Mouse (Mus musculus): Measurements from ENCODE around the gene Hhipl1. TPM values are rescaled to one million over a fixed set of nuclear protein-coding genes. Genes with fewer than 3 reads are reported as not detected.

The Hhipl1 gene
- 0.28 and 0.67 TPM in 2 replicates for polyA plus RNA-seq (2014; fragmentation: Nextera tagmentation; extraction: Ambion mirVana)

- H3K27me3 ChIP-seq (replicated peaks; ENCODE audit: control insufficient read depth, insufficient read depth, low read length), result peaks cover 7% of the 10 kb centered on the region; the same call in 1 of the 2 replicates
- H3K4me1 ChIP-seq (replicated peaks; ENCODE audit: control insufficient read depth, insufficient read depth, low read length), result 0 out of 2 replicates have a peak, but pooled peaks cover 4% of the 10 kb centered on the region
- peak within 1 kb of the TSS; percentile 69 for H3K4me2 ChIP-seq (ENCODE audit: low read length)
- no peaks in the 10 kb centered on the region for H3K9me3 ChIP-seq (ENCODE audit: control insufficient read depth, low read length)
- 2% methylated on average over 63 of the region's 67 CpGs for WGBS
- H3K27ac ChIP-seq (ENCODE audit: low read depth), result no peak within 1 kb of the TSS; the same call in 1 of the 2 replicates
- no peaks in the 10 kb centered on the region for H3K36me3 ChIP-seq (ENCODE audit: control insufficient read depth, insufficient read depth, low read length)
- peak within 1 kb of the TSS; percentile 51 for H3K4me3 ChIP-seq (ENCODE audit: low read depth, low read length)
- DNase-seq (ENCODE audit: low spot score) (peak; percentile 73), ATAC-seq (replicated peaks; ENCODE audit: low FRiP score, low TSS enrichment, low read depth) (peak; percentile 71)
- H3K9ac ChIP-seq (ENCODE audit: low read length), result peak within 1 kb of the TSS; percentile 52
Observed at GRCm38 (mm10) chr12:108305812-108306794, at the start of gene Hhipl1. Gene Hhipl1 (plus strand): TSS chr12:108306270.

DNA sequence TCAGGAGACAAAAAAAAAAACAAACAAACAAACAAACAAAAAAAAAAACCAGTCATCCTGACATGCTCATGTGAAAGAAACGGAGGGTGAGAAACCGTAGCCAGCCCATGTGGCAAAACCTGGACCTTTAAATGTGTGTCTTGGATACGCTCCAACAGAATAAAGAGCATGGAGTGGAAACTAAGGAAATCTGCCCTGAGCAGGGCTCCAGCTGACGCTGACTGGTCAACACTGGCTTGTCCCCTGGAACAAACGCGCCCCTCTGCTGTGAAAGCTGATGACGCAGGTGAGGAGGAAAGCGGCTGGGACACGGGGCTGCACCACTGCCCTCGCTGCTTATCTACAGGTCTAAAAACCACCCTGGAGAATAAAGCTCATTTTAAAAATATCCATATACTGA, 49.3 kb upstream of the Hhipl1 start:
- H3K9me3 ChIP-seq (ENCODE audit: control insufficient read depth, low read length), result no peaks in the 10 kb centered on the region
- no peak overlapping the region for H3K9ac ChIP-seq (ENCODE audit: low read length)
- H3K27me3 ChIP-seq (replicated peaks; ENCODE audit: control insufficient read depth, insufficient read depth, low read length), result no peaks in the 10 kb centered on the region
- H3K4me1 ChIP-seq (replicated peaks; ENCODE audit: control insufficient read depth, insufficient read depth, low read length), result peaks cover 28% of the 10 kb centered on the region
- WGBS, result 74% methylated on average over 10 of the region's 10 CpGs
- no peak overlapping the region for H3K4me2 ChIP-seq (ENCODE audit: low read length)
- ATAC-seq (replicated peaks; ENCODE audit: low FRiP score, low TSS enrichment, low read depth), result no peak
- no peak overlapping the region for H3K27ac ChIP-seq (ENCODE audit: low read depth)
- no peak overlapping the region for H3K4me3 ChIP-seq (ENCODE audit: low read depth, low read length)
- no peaks in the 10 kb centered on the region for H3K36me3 ChIP-seq (ENCODE audit: control insufficient read depth, insufficient read depth, low read length)
- no peak for DNase-seq (ENCODE audit: low spot score)

GRCm38 (mm10) chr12:108259322-108260049, 46.6 kb upstream of the Hhipl1 start:
- ATAC-seq (replicated peaks; ENCODE audit: low FRiP score, low TSS enrichment, low read depth), result no peak
- Histone ChIP-seq H3K4me3 (ENCODE audit: low read depth, low read length) (no peak overlapping the region), H3K4me2 (ENCODE audit: low read length) (no peak overlapping the region), H3K4me1 (replicated peaks; ENCODE audit: control insufficient read depth, insufficient read depth, low read length) (peaks cover 15% of the 10 kb centered on the region), H3K27ac (ENCODE audit: low read depth) (no peak overlapping the region), H3K27me3 (replicated peaks; ENCODE audit: control insufficient read depth, insufficient read depth, low read length) (no peaks in the 10 kb centered on the region), H3K9me3 (ENCODE audit: control insufficient read depth, low read length) (no peaks in the 10 kb centered on the region), H3K9ac (ENCODE audit: low read length) (no peak overlapping the region), H3K36me3 (ENCODE audit: control insufficient read depth, insufficient read depth, low read length) (no peaks in the 10 kb centered on the region)
- 89% methylated on average over 24 of the region's 24 CpGs for WGBS
- no peak for DNase-seq (ENCODE audit: low spot score)

DNA sequence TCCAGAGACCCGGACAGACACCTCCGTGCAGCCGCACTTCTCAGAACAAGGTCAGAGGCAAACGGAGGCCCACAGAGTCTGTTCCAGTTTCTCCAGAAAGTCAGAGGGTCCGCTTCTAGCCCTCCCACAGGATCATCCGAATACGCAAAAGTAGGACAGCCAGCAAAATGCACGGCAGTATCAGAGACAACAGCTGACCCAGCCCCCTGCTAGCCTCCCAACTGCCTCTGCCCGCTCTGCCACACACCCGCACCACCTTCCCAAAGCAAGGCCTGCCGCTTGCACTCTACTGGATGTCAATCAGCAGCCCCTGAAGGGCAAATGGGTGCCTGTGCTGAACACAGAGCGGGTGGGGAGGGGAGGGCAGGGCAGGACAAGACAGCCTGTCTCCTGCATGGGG, 45.1 kb upstream of the Hhipl1 start:
- no peak for ATAC-seq (replicated peaks; ENCODE audit: low FRiP score, low TSS enrichment, low read depth)

GRCm38 (mm10) chr12:108264918-108265317, 41.2 kb upstream of the Hhipl1 start:
- Histone ChIP-seq H3K9me3 (ENCODE audit: control insufficient read depth, low read length) (no peaks in the 10 kb centered on the region), H3K4me3 (ENCODE audit: low read depth, low read length) (no peak overlapping the region), H3K4me2 (ENCODE audit: low read length) (no peak overlapping the region), H3K36me3 (ENCODE audit: control insufficient read depth, insufficient read depth, low read length) (no peaks in the 10 kb centered on the region), H3K4me1 (replicated peaks; ENCODE audit: control insufficient read depth, insufficient read depth, low read length) (peaks cover 16% of the 10 kb centered on the region), H3K27me3 (replicated peaks; ENCODE audit: control insufficient read depth, insufficient read depth, low read length) (no peaks in the 10 kb centered on the region), H3K27ac (ENCODE audit: low read depth) (no peak overlapping the region), H3K9ac (ENCODE audit: low read length) (no peak overlapping the region)
- peak; percentile 10; the same call in 1 of the 2 replicates for ATAC-seq (replicated peaks; ENCODE audit: low FRiP score, low TSS enrichment, low read depth)
- 63% methylated on average over 7 of the region's 7 CpGs for WGBS
- no peak for DNase-seq (ENCODE audit: low spot score)

More for the DNA sequence above, 45.1 kb upstream of the Hhipl1 start:
- Histone ChIP-seq H3K4me2 (ENCODE audit: low read length) (no peak overlapping the region), H3K27me3 (replicated peaks; ENCODE audit: control insufficient read depth, insufficient read depth, low read length) (no peaks in the 10 kb centered on the region), H3K36me3 (ENCODE audit: control insufficient read depth, insufficient read depth, low read length) (no peaks in the 10 kb centered on the region), H3K4me1 (replicated peaks; ENCODE audit: control insufficient read depth, insufficient read depth, low read length) (peaks cover 12% of the 10 kb centered on the region), H3K4me3 (ENCODE audit: low read depth, low read length) (no peak overlapping the region), H3K27ac (ENCODE audit: low read depth) (no peak overlapping the region), H3K9ac (ENCODE audit: low read length) (no peak overlapping the region), H3K9me3 (ENCODE audit: control insufficient read depth, low read length) (no peaks in the 10 kb centered on the region)
- 84% methylated on average over 12 of the region's 12 CpGs for WGBS
- no peak for DNase-seq (ENCODE audit: low spot score)

GRCm38 (mm10) chr12:108265831-108266619, 40.0 kb upstream of the Hhipl1 start:
- H3K9me3 ChIP-seq (ENCODE audit: control insufficient read depth, low read length), result no peaks in the 10 kb centered on the region
- H3K4me2 ChIP-seq (ENCODE audit: low read length), result peak overlapping the region; percentile 22; the same call in 1 of the 2 replicates
- H3K4me3 ChIP-seq (ENCODE audit: low read depth, low read length), result no peak overlapping the region
- no peak for DNase-seq (ENCODE audit: low spot score)
- peak overlapping the region; percentile 47 for H3K27ac ChIP-seq (ENCODE audit: low read depth)
- no peaks in the 10 kb centered on the region for H3K36me3 ChIP-seq (ENCODE audit: control insufficient read depth, insufficient read depth, low read length)
- peak; percentile 50; the same call in 1 of the 2 replicates for ATAC-seq (replicated peaks; ENCODE audit: low FRiP score, low TSS enrichment, low read depth)
- H3K9ac ChIP-seq (ENCODE audit: low read length), result no peak overlapping the region
- no peaks in the 10 kb centered on the region for H3K27me3 ChIP-seq (replicated peaks; ENCODE audit: control insufficient read depth, insufficient read depth, low read length)
- WGBS, result 33% methylated on average over 27 of the region's 27 CpGs
- peaks cover 25% of the 10 kb centered on the region for H3K4me1 ChIP-seq (replicated peaks; ENCODE audit: control insufficient read depth, insufficient read depth, low read length)

DNA sequence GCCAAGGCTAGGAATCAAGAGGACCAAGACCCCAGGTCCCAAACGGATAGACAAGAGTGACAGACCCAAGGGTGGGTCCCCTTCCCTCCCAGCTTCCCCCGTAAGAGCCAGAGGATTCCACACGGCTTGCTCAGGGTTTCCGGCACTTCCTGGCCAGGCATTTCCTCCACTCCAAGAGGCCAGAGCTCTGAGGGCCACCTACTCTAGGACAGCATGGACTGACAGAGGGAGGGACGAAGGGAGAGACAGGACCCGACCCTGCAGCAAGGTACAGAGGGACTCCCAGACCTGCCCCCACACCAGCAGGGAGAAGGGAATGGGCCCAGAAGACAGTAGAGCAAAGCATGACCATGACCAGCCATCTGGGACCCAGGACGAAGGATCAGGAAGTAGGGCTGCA, 38.4 kb upstream of the Hhipl1 start:
- Histone ChIP-seq H3K36me3 (ENCODE audit: control insufficient read depth, insufficient read depth, low read length) (no peaks in the 10 kb centered on the region), H3K9me3 (ENCODE audit: control insufficient read depth, low read length) (no peaks in the 10 kb centered on the region), H3K27me3 (replicated peaks; ENCODE audit: control insufficient read depth, insufficient read depth, low read length) (no peaks in the 10 kb centered on the region), H3K4me2 (ENCODE audit: low read length) (no peak overlapping the region), H3K27ac (ENCODE audit: low read depth) (no peak overlapping the region), H3K4me1 (replicated peaks; ENCODE audit: control insufficient read depth, insufficient read depth, low read length) (peaks cover 41% of the 10 kb centered on the region), H3K9ac (ENCODE audit: low read length) (no peak overlapping the region), H3K4me3 (ENCODE audit: low read depth, low read length) (no peak overlapping the region)
- no peak for DNase-seq (ENCODE audit: low spot score)
- ATAC-seq (replicated peaks; ENCODE audit: low FRiP score, low TSS enrichment, low read depth), result no peak
- 65% methylated on average over 7 of the region's 7 CpGs for WGBS

DNA sequence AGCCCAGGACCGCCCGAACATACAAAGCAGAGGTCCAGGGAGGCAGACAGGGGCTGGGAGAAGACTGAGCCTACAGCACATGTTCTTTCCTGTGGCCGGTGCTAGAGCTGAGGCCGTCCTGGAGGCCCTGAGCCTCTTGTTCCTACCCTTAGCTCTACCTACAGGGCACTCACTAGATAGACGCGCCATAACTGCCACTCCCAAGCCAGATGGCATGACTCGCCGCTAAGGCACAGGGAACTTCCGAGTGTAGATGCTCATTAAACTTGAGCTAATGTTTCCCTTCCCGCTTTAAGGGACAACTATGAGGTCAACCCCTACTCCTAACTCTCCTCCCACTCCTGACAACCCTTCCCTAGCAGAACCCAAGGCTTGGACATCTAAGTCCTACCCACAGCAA, 37.1 kb upstream of the Hhipl1 start:
- WGBS, result 78% methylated on average over 10 of the region's 10 CpGs
- H3K9me3 ChIP-seq (ENCODE audit: control insufficient read depth, low read length), result no peaks in the 10 kb centered on the region
- no peaks in the 10 kb centered on the region; the same call in 1 of the 2 replicates for H3K27me3 ChIP-seq (replicated peaks; ENCODE audit: control insufficient read depth, insufficient read depth, low read length)
- peaks cover 52% of the 10 kb centered on the region for H3K4me1 ChIP-seq (replicated peaks; ENCODE audit: control insufficient read depth, insufficient read depth, low read length)
- no peaks in the 10 kb centered on the region for H3K36me3 ChIP-seq (ENCODE audit: control insufficient read depth, insufficient read depth, low read length)
- no peak overlapping the region for H3K4me2 ChIP-seq (ENCODE audit: low read length)
- no peak for ATAC-seq (replicated peaks; ENCODE audit: low FRiP score, low TSS enrichment, low read depth)
- H3K4me3 ChIP-seq (ENCODE audit: low read depth, low read length), result no peak overlapping the region
- no peak overlapping the region for H3K27ac ChIP-seq (ENCODE audit: low read depth)
- DNase-seq (ENCODE audit: low spot score), result no peak
- H3K9ac ChIP-seq (ENCODE audit: low read length), result no peak overlapping the region

Data from intestine, embryonic 14.5 days (tissue).